Mouse (Mus musculus): ENCODE results near the gene Dhx35.

Gene Dhx35

DNA sequence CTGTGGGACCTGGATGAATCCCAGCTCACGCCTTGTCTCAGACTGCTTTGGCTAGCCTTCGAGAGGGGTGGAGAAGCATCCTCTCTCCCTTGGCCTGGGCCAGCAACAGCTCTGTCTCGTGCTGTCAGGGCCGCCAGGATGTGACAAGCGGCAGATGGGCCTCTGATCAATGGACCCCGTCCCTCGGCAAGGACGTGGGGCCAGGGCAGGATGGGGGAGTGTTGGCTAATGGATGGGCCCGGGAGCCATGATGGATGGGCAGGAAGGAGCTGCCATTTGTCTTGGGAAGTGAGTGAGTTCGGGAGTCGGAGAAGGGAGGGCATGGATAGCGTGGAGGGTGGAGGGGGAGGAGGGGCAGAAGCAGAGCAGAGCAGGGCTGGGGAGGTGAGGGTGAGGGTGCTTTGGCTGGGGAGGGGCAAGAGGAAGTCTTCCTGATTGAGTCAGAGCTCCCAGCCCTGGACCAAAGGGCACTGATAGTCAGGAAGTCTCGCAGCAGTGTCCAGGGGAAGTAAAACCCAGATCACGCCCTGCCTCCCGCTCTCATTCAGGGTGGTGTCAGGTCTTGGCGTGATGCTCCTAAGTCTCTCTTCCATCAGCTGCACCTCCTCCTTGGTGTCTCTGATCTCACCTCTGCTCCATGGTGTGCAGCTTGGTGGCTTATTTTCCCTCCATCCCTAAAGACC lies 98.7 kb downstream of the Dhx35 start:
- DNase-seq (ENCODE audit: low read depth, low spot score): no peak

DNA sequence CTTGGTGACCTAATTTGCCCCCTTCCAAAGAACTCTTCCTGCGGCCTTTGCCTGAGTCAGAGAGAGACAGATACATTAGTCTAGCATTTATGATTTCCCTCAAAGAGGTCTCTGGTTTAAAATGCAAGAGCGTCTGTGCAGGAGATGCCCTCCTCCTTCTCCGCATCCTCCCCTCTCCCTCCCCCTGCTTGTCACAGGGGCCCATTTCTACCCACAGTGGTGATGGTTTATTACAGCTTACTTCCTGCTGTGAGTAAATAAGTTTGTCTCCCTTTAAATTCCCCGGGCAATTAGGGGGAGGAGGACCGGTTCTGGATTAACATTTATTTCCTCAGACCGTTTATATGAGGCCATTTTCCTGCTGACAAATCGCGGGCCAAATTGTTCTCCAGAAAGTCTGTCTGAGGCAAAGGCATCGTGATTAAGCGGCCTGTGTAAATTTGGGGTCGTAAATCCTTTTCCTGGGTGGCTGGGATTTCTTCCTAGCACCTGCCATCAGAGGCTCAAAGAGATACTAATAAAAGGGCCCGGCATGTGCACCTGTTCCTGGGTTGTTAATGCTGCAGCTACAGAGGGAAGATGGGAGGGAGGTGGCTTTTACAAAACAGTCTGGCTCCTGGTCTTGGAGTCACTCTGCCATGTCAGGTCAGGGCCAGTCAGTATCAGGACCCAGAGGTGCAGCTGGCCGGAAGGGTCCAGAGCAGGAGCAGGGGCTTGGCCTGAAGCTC lies 104.0 kb downstream of the Dhx35 start:
- no peak for DNase-seq (ENCODE audit: low read depth, low spot score)
